Mouse (Mus musculus) heart, embryonic 15.5 days (tissue): ENCODE data around the gene Gpc3. TPM values are rescaled to one million over a fixed set of nuclear protein-coding genes. Genes with fewer than 3 reads are reported as not detected.

Source experiments
- ATAC-seq: fragments of 200-750 bp; cut with Nextera tagmentation; replicated peaks from 2 replicates; pipeline ENCODE4 v1.8.0; 2017; ENCODE audit warnings: low read depth, moderate TSS enrichment; ENCODE audit not compliant: insufficient number of reproducible peaks, insufficient read depth, low FRiP score
- H3K27ac ChIP-seq: fragments of 300-500 bp; sonication (generic); 2 replicates; pipeline ENCODE4 v1.5.1; 2015; ENCODE audit warnings: mild to moderate bottlenecking, inconsistent platforms
- H3K27me3 ChIP-seq: fragments of 300-500 bp; sonication (generic); 2 replicates; pipeline ENCODE4 v1.6.1; 2015; ENCODE audit warnings: inconsistent platforms
- H3K36me3 ChIP-seq: fragments of 300-500 bp; sonication (generic); 2 replicates; pipeline ENCODE4 v1.6.1; 2015; ENCODE audit warnings: mild to moderate bottlenecking, inconsistent platforms
- H3K4me1 ChIP-seq: fragments of 300-500 bp; sonication (generic); replicated peaks from 2 replicates; pipeline ENCODE4 v1.6.1; 2015; ENCODE audit warnings: inconsistent platforms
- H3K4me2 ChIP-seq: fragments of 300-500 bp; sonication (generic); 2 replicates; pipeline ENCODE4 v1.6.1; 2015; ENCODE audit warnings: inconsistent platforms, mild to moderate bottlenecking, moderate library complexity
- H3K4me3 ChIP-seq: fragments of 300-500 bp; sonication (generic); 2 replicates; pipeline ENCODE4 v1.5.1; 2015; ENCODE audit warnings: mild to moderate bottlenecking, inconsistent platforms
- H3K9ac ChIP-seq: fragments of 300-500 bp; sonication (generic); 2 replicates; pipeline ENCODE4 v1.6.1; 2015; ENCODE audit warnings: mild to moderate bottlenecking, inconsistent platforms
- H3K9me3 ChIP-seq: fragments of 300-500 bp; sonication (generic); replicated peaks from 2 replicates; pipeline ENCODE4 v1.6.1; 2016; ENCODE audit warnings: inconsistent platforms
- WGBS: fragments of 180-500 bp; shearing (Covaris S2); methylation state at CpG from one replicate; pipeline ENCODE4 v1.1.7; 2015; ENCODE audit warnings: mixed read lengths; 5-methylcytosine and 5-hydroxymethylcytosine counted together
- polyA plus RNA-seq: library from polyadenylated mRNA; unstranded; fragments of >200 nt; fragmentation: Nextera tagmentation; extraction: Ambion mirVana; gene quantifications from 2 replicates; pipeline ENCODE4 v1.2.1, GENCODE M21; 2015

Gene Gpc3
- polyA plus RNA-seq, 1 experiment from 2014 or later = 447 TPM

GRCm38 (mm10) chrX:52348773-52349172, 265.0 kb downstream of the Gpc3 start:
- WGBS = 62% methylated on average over 6 of the region's 6 CpGs

GRCm38 (mm10) chrX:52344018-52344417, 269.7 kb downstream of the Gpc3 start:
- Histone ChIP-seq H3K36me3 (no peaks in the 10 kb centered on the region), H3K27me3 (no peaks in the 10 kb centered on the region), H3K27ac (no peak overlapping the region; the same call in 1 of the 2 replicates), H3K4me3 (no peak overlapping the region), H3K9ac (no peak overlapping the region), H3K4me1 (no peaks in the 10 kb centered on the region; the same call in 1 of the 2 replicates), H3K9me3 (no peaks in the 10 kb centered on the region), H3K4me2 (no peak overlapping the region)
- WGBS = 56% methylated on average over 3 of the region's 3 CpGs
- ATAC-seq = no peak

More at GRCm38 (mm10) chrX:52348773-52349172, 265.0 kb downstream of the Gpc3 start:
- no peaks in the 10 kb centered on the region for H3K27me3 ChIP-seq
- no peak overlapping the region for H3K4me3 ChIP-seq
- no peaks in the 10 kb centered on the region for H3K9me3 ChIP-seq
- ATAC-seq = no peak
- 0 out of 2 replicates have a peak overlapping the region, but pooled peaks have one; percentile 9 for H3K27ac ChIP-seq
- H3K36me3 ChIP-seq = no peaks in the 10 kb centered on the region
- no peaks in the 10 kb centered on the region; the same call in 1 of the 2 replicates for H3K4me1 ChIP-seq
- H3K9ac ChIP-seq = no peak overlapping the region
- H3K4me2 ChIP-seq = no peak overlapping the region

DNA sequence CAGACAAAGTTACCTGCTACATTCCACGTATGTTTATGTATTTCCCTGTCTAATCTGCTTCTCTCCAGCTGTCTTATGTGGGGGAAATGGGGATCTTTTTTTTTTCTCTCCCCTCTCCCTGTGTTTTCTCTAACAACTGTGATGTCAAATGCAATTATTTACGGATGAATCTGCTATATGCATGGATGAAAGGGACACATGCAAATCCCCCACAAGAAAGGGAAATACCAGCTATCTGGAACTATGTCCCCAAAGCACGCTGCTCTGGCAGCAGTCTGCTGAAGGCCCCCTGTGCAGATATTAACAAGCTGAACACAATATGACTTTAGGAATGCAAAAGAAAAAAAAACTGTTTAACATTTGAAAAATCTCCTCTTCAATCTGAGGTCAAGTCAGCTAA, 273.5 kb downstream of the Gpc3 start:
- Histone ChIP-seq H3K4me1 (no peaks in the 10 kb centered on the region), H3K27me3 (no peaks in the 10 kb centered on the region), H3K9ac (no peak overlapping the region), H3K4me3 (no peak overlapping the region), H3K9me3 (no peaks in the 10 kb centered on the region), H3K27ac (no peak overlapping the region), H3K36me3 (no peaks in the 10 kb centered on the region), H3K4me2 (no peak overlapping the region)
- 61% methylated on average over 3 of the region's 3 CpGs for WGBS
- ATAC-seq = no peak

GRCm38 (mm10) chrX:52321791-52322190, 292.0 kb downstream of the Gpc3 start:
- 76% methylated on average over 4 of the region's 4 CpGs for WGBS
- Histone ChIP-seq H3K4me1 (no peaks in the 10 kb centered on the region), H3K27me3 (no peaks in the 10 kb centered on the region), H3K9ac (no peak overlapping the region), H3K36me3 (no peaks in the 10 kb centered on the region), H3K4me2 (no peak overlapping the region), H3K4me3 (no peak overlapping the region), H3K27ac (no peak overlapping the region), H3K9me3 (no peaks in the 10 kb centered on the region)
- ATAC-seq = no peak

GRCm38 (mm10) chrX:52320653-52321052, 293.1 kb downstream of the Gpc3 start:
- ATAC-seq = no peak

DNA sequence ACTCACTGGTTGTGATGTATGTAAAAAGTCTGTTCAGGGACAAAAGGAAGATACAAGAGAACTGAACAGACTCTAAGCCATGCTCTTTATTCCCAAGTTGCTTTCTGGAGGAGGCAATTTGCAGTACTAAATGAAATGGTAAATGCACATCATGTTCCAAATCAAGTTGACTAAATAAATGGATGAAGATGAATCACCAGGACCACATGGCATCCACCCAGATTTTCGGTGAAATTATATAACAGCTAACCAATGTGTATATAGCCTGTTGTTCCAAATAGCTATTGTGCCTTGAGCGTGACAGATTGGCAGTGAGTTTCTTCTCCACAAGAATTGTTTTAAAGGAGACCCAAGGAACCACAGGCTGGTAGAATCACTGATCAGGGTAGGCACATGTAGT, 302.8 kb downstream of the Gpc3 start:
- no peaks in the 10 kb centered on the region for H3K27me3 ChIP-seq
- no peaks in the 10 kb centered on the region for H3K36me3 ChIP-seq
- WGBS = 70% methylated on average over 2 of the region's 2 CpGs
- no peak overlapping the region for H3K9ac ChIP-seq
- no peak overlapping the region for H3K4me2 ChIP-seq
- no peak overlapping the region for H3K4me3 ChIP-seq
- ATAC-seq = no peak
- H3K9me3 ChIP-seq = no peaks in the 10 kb centered on the region
- H3K27ac ChIP-seq = no peak overlapping the region
- H3K4me1 ChIP-seq = no peaks in the 10 kb centered on the region

More at GRCm38 (mm10) chrX:52320653-52321052, 293.1 kb downstream of the Gpc3 start:
- no peak overlapping the region for H3K9ac ChIP-seq
- H3K27ac ChIP-seq = no peak overlapping the region
- no peaks in the 10 kb centered on the region for H3K9me3 ChIP-seq
- H3K4me3 ChIP-seq = no peak overlapping the region
- no peak overlapping the region for H3K4me2 ChIP-seq
- no peaks in the 10 kb centered on the region for H3K27me3 ChIP-seq
- no peaks in the 10 kb centered on the region for H3K36me3 ChIP-seq
- H3K4me1 ChIP-seq = no peaks in the 10 kb centered on the region
- whole genome bisulfite sequencing = 32% methylated on average over 4 of the region's 4 CpGs

GRCm38 (mm10) chrX:52305226-52305625, 308.5 kb downstream of the Gpc3 start:
- H3K4me1 ChIP-seq = no peaks in the 10 kb centered on the region
- no peak for ATAC-seq
- no peak overlapping the region for H3K27ac ChIP-seq
- H3K27me3 ChIP-seq = no peaks in the 10 kb centered on the region
- H3K9me3 ChIP-seq = no peaks in the 10 kb centered on the region
- H3K9ac ChIP-seq = no peak overlapping the region
- H3K4me2 ChIP-seq = no peak overlapping the region
- no peaks in the 10 kb centered on the region for H3K36me3 ChIP-seq
- 82% methylated on average over 4 of the region's 4 CpGs for WGBS
- H3K4me3 ChIP-seq = no peak overlapping the region

- 29% methylated on average over 1 of the region's 1 CpGs for WGBS
- no peak for ATAC-seq
- no peaks in the 10 kb centered on the region for H3K9me3 ChIP-seq
- no peaks in the 10 kb centered on the region for H3K36me3 ChIP-seq
- H3K4me2 ChIP-seq = no peak overlapping the region
- no peak overlapping the region for H3K4me3 ChIP-seq
- no peak overlapping the region for H3K9ac ChIP-seq
- no peaks in the 10 kb centered on the region for H3K27me3 ChIP-seq
- peak overlapping the region; percentile 20; the same call in 1 of the 2 replicates for H3K27ac ChIP-seq
- peaks cover 7% of the 10 kb centered on the region; the same call in 1 of the 2 replicates for H3K4me1 ChIP-seq
Observed at GRCm38 (mm10) chrX:52288792-52289191, 325.0 kb downstream of the Gpc3 start.

- Histone ChIP-seq H3K27ac (peak overlapping the region; percentile 62), H3K4me3 (no peak overlapping the region), H3K27me3 (no peaks in the 10 kb centered on the region), H3K4me1 (peaks cover 7% of the 10 kb centered on the region; the same call in 1 of the 2 replicates), H3K4me2 (no peak overlapping the region), H3K9ac (no peak overlapping the region), H3K36me3 (no peaks in the 10 kb centered on the region), H3K9me3 (no peaks in the 10 kb centered on the region)
- WGBS = 60% methylated on average over 6 of the region's 6 CpGs
- ATAC-seq = no peak
Observed at GRCm38 (mm10) chrX:52287944-52288343, 325.8 kb downstream of the Gpc3 start.

- H3K36me3 ChIP-seq = no peaks in the 10 kb centered on the region
- no peak overlapping the region for H3K9ac ChIP-seq
- no peaks in the 10 kb centered on the region for H3K27me3 ChIP-seq
- no peaks in the 10 kb centered on the region for H3K4me1 ChIP-seq
- WGBS = 36% methylated on average over 4 of the region's 4 CpGs
- no peak overlapping the region for H3K4me2 ChIP-seq
- no peaks in the 10 kb centered on the region for H3K9me3 ChIP-seq
- no peak overlapping the region for H3K27ac ChIP-seq
- H3K4me3 ChIP-seq = no peak overlapping the region
- ATAC-seq = no peak
Observed at GRCm38 (mm10) chrX:52282070-52282469, 331.7 kb downstream of the Gpc3 start.

DNA sequence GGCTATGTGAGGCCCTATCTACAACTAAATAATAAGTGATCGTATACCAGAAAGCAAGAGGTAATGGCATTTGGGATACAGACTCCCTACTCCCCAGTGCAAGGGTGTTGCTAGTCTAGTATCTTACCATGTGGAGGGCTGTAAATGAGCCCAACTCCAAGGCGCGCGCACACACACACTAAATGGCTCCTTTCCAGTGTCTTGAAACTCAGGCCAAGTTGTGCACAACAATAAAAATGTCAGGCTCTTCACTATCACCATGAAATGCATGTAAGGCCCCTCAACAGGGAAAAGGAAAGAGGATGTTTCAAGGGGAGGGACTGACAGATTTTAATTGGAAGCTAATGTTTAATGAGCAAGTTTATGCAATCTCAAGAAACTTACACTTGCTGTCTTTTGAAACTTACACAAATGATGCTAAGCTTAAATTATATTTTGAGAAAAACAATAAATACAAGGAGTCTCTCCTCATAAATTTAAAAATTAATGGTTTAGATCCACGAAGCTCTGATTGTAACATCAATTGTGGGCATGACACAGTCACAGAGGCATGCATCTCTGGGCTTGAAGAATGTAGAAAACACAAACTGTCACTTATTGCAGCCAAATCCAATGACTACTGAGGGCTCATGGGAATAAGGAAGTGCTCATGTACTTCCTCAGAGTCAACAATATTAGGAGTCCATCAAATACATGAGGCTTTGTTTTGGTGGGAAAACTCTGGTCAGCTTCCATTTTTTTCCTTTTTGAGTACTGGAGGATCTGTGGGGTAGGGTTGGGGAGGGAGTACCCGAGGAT, 332.4 kb downstream of the Gpc3 start:
- H3K36me3 ChIP-seq = no peaks in the 10 kb centered on the region
- 79% methylated on average over 6 of the region's 6 CpGs for WGBS

More for the DNA sequence above, 332.4 kb downstream of the Gpc3 start:
- no peak for ATAC-seq
- H3K4me1 ChIP-seq = no peaks in the 10 kb centered on the region
- H3K27me3 ChIP-seq = no peaks in the 10 kb centered on the region
- H3K9ac ChIP-seq = no peak overlapping the region
- no peak overlapping the region for H3K27ac ChIP-seq
- H3K4me3 ChIP-seq = no peak overlapping the region
- no peak overlapping the region for H3K4me2 ChIP-seq
- H3K9me3 ChIP-seq = no peaks in the 10 kb centered on the region
